Mouse (Mus musculus) hindbrain, embryonic 16.5 days (tissue): Measurements from ENCODE around the gene Cldnd2. TPM values are rescaled to one million over a fixed set of nuclear protein-coding genes. Genes with fewer than 3 reads are reported as not detected.

Source experiments
- ATAC-seq: fragments of 200-750 bp; cut with Nextera tagmentation; 2 replicates; pipeline ENCODE4 v1.8.0; 2017; ENCODE audit warnings: moderate TSS enrichment, moderate library complexity
- H3K27ac ChIP-seq: fragments of 300-500 bp; sonication (generic); 2 replicates; pipeline ENCODE4 v1.5.1; 2014; ENCODE audit warnings: low read depth, mild to moderate bottlenecking, control low read depth, low read length, moderate library complexity
- H3K27me3 ChIP-seq: fragments of 300-500 bp; sonication (generic); replicated peaks from 2 replicates; pipeline ENCODE4 v1.6.1; 2014; ENCODE audit warnings: low read length; ENCODE audit not compliant: control insufficient read depth, insufficient read depth
- H3K36me3 ChIP-seq: fragments of 300-500 bp; sonication (generic); 2 replicates; pipeline ENCODE4 v1.6.1; 2014; ENCODE audit warnings: mild to moderate bottlenecking, low read length, moderate library complexity, mixed read lengths; ENCODE audit not compliant: control insufficient read depth, insufficient read depth
- H3K4me1 ChIP-seq: fragments of 300-500 bp; sonication (generic); 2 replicates; pipeline ENCODE4 v1.6.1; 2014; ENCODE audit warnings: low read depth, low read length; ENCODE audit not compliant: control insufficient read depth, insufficient read depth
- H3K4me2 ChIP-seq: fragments of 300-500 bp; sonication (generic); 2 replicates; pipeline ENCODE4 v1.6.1; 2014; ENCODE audit warnings: mild to moderate bottlenecking, low read length, control low read depth, moderate library complexity
- H3K4me3 ChIP-seq: fragments of 300-500 bp; sonication (generic); 2 replicates; pipeline ENCODE4 v1.5.1; 2014; ENCODE audit warnings: mild to moderate bottlenecking, low read length, control low read depth, moderate library complexity
- H3K9ac ChIP-seq: fragments of 300-500 bp; sonication (generic); 2 replicates; pipeline ENCODE4 v1.6.1; 2014; ENCODE audit warnings: low read depth, mild to moderate bottlenecking, control low read depth, low read length, moderate library complexity
- H3K9me3 ChIP-seq: fragments of 300-500 bp; sonication (generic); 2 replicates; pipeline ENCODE4 v1.6.1; 2014; ENCODE audit warnings: mild to moderate bottlenecking, low read length, moderate library complexity; ENCODE audit not compliant: control insufficient read depth
- WGBS: fragments of 180-500 bp; shearing (Covaris S2); extraction: QIAGEN DNeasy Blood & Tissue Kit; methylation state at CpG from one replicate; pipeline ENCODE4 v1.1.7; 2014; 5-methylcytosine and 5-hydroxymethylcytosine counted together
- polyA plus RNA-seq: library from polyadenylated mRNA; unstranded; fragments of >200 nt; fragmentation: Nextera tagmentation; extraction: Ambion mirVana; gene quantifications from 2 replicates; pipeline ENCODE4 v1.2.1, GENCODE M21; 2015

Cldnd2 gene
- polyA plus RNA-seq, 1 experiment from 2014 or later = not detected

DNA sequence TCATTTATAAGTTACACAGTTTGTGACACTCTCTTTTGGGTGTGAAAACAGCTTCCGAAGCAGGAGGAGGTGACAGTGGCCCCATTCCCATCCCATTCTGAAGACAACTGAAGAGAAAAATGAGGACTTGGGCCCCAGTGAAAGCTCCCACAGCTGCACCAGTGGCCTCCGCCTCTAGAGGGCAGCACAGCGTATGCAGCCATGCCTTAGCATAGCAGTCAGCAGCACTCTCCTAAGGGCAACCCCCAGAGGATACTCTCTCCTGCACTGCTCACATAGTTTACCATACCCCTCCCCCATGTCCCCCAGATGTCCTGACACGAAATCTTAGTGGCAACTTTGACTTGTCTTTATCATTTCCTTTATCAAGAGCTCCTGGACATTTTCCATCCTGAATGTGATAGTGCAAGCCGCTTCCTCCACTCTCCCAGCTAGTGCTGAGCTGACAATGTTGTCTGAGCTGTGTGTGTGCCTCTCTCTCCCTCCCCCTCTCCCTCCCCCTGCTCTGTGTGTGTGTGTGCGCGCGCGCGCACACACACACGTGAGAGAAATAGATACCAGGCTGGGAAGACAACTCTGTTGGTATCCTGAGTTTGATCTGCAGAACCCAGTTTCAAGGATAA is 17.5 kb upstream of the Cldnd2 start:
- 18% methylated on average over 11 of the region's 11 CpGs for WGBS
- peak; percentile 97 for ATAC-seq
- H3K4me3 ChIP-seq = peak overlapping the region; percentile 1; the same call in 1 of the 2 replicates

DNA sequence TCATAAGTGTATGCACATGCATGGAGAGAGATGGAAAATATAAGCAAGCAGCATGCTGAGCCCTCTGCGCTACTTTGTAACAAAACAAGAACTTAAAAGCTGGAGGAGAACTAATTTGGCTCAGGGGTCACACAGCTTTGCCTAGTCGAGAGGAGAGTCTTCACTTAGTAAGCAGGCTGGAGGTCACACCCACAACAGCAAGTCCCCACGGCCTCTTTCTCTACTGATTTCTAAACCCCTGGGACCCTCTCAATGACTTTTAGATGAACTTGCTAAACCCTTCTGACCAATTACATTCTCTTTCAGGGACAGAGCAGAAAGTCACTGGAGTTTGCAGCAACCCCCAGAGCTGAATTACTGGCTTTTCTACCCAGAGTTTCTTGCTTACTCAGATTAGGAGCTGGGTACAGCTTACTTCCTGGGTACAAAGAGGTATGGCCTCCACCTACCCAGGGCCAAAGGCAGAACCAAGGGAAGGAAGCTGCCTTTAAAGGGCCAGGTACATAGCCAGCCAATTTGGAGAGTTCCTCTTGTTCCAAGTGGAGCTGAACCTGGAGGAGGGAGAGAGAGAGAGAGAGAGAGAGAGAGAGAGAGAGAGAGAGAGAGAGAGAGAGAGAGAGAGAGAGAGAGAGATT is 16.5 kb upstream of the Cldnd2 start:
- no peaks in the 10 kb centered on the region for H3K27me3 ChIP-seq
- WGBS = 66% methylated on average over 3 of the region's 3 CpGs
- H3K4me2 ChIP-seq = no peak overlapping the region
- no peak overlapping the region for H3K27ac ChIP-seq
- H3K9me3 ChIP-seq = no peaks in the 10 kb centered on the region
- no peaks in the 10 kb centered on the region for H3K4me1 ChIP-seq
- ATAC-seq = no peak
- no peaks in the 10 kb centered on the region for H3K36me3 ChIP-seq
- no peak overlapping the region for H3K4me3 ChIP-seq
- H3K9ac ChIP-seq = no peak overlapping the region

More for the DNA sequence above, 17.5 kb upstream of the Cldnd2 start:
- H3K27ac ChIP-seq = no peak overlapping the region
- H3K9me3 ChIP-seq = no peaks in the 10 kb centered on the region
- H3K27me3 ChIP-seq = no peaks in the 10 kb centered on the region
- no peaks in the 10 kb centered on the region for H3K36me3 ChIP-seq
- H3K9ac ChIP-seq = no peak overlapping the region
- H3K4me2 ChIP-seq = peak overlapping the region; percentile 33
- no peaks in the 10 kb centered on the region for H3K4me1 ChIP-seq

DNA sequence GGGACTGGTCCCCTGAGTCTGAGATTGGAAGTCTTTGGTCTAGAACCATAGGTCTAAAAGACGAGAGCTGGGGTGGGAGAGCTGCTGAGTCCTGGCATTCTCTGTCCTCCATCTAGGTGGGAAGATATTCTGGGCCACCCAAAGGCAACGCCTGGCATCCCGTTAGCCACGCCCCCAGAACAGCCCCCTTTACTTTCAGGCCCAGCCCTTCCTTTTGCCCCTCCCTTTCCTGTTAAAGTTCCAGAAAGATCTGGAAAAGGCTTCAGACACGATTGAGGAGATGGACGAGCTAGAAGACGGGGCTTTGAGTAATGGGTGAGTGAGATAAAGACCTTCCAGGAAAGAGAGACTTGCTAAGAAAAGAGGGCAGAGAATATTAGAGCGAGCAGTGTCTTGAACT is 13.2 kb upstream of the Cldnd2 start, which contains the start of gene Lim2:
Lim2 (plus strand) TSS at position 265 of the 400 bp plus-strand sequence.
- H3K9ac ChIP-seq = no peak within 1 kb of the TSS
- H3K4me1 ChIP-seq = no peaks in the 10 kb centered on the region
- no peak within 1 kb of the TSS for H3K4me2 ChIP-seq
- no peaks in the 10 kb centered on the region for H3K36me3 ChIP-seq
- 86% methylated on average over 8 of the region's 8 CpGs for WGBS
- no peak within 1 kb of the TSS for H3K4me3 ChIP-seq
- H3K9me3 ChIP-seq = no peaks in the 10 kb centered on the region
- no peak for ATAC-seq
- no peak within 1 kb of the TSS for H3K27ac ChIP-seq
- H3K27me3 ChIP-seq = no peaks in the 10 kb centered on the region

DNA sequence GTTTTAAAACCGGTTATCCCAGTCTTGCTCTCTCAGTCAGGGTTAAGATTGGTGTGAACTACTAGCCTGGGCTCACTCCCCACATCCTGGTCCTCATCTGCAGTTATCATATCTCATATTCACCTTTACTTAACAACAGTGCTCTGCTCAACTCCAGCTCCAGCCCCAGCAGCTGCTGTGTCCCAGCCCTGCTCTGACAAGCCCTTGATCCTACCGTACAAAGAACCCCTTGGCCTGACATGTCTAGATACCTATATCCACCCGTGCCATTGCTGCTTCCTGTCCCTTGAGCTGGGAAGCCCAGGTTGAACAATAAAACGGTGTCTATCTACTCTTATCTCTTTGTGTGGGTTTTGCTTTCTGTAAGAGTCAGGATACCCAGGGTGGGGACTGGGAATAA is 11.1 kb upstream of the Cldnd2 start:
- Histone ChIP-seq H3K9me3 (no peaks in the 10 kb centered on the region), H3K4me1 (no peaks in the 10 kb centered on the region), H3K4me2 (no peak overlapping the region), H3K27ac (no peak overlapping the region), H3K9ac (no peak overlapping the region), H3K4me3 (no peak overlapping the region), H3K36me3 (no peaks in the 10 kb centered on the region), H3K27me3 (no peaks in the 10 kb centered on the region)
- ATAC-seq = no peak
- 63% methylated on average over 4 of the region's 4 CpGs for WGBS

DNA sequence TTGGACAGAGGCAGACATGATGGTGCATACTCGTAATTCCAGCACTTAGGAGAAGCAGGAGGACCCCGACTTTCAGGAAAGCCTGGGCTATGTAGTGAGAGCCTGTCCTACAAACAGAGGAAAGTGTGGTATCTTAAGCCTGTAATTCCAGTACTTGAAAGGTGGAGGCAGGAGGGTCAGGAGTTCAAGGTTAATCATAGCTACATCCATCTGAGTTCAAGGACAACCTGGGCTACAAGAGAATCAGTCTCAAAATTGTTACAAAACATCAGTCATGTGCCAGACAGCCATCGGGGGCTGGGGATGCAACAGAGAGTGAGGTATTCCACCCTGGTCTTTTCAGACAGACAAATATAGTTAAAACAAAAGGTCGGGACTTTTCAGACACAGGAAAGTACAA is 7.7 kb upstream of the Cldnd2 start:
- Histone ChIP-seq H3K4me1 (no peaks in the 10 kb centered on the region), H3K9me3 (no peaks in the 10 kb centered on the region), H3K9ac (no peak overlapping the region), H3K36me3 (no peaks in the 10 kb centered on the region), H3K27ac (no peak overlapping the region), H3K4me3 (no peak overlapping the region), H3K4me2 (no peak overlapping the region), H3K27me3 (no peaks in the 10 kb centered on the region)
- no peak for ATAC-seq
- 77% methylated on average over 4 of the region's 4 CpGs for WGBS

DNA sequence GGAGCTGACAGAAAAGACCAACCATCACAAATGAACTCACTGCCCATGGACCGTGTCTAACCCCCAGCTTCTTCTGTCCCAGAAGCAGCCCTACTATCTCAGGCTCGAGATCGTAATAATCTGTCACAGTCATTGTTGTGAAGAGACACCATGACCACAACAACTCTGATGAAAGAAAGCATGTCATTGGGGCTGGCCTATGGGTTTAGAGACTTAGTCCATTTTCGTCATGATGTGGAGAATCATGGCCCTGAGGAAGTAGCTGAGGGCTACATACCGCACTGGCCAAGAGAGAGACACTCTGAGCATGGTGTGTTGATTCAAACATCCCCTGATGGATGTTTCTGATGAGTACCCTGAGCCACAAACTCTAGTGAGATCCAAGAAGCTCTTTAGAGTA is 5.9 kb upstream of the Cldnd2 start:
- WGBS = 85% methylated on average over 5 of the region's 5 CpGs
- H3K27ac ChIP-seq = no peak overlapping the region
- no peaks in the 10 kb centered on the region for H3K36me3 ChIP-seq
- H3K9ac ChIP-seq = no peak overlapping the region
- no peaks in the 10 kb centered on the region for H3K4me1 ChIP-seq
- no peak for ATAC-seq
- H3K9me3 ChIP-seq = no peaks in the 10 kb centered on the region
- no peaks in the 10 kb centered on the region for H3K27me3 ChIP-seq
- no peak overlapping the region for H3K4me2 ChIP-seq
- no peak overlapping the region for H3K4me3 ChIP-seq

DNA sequence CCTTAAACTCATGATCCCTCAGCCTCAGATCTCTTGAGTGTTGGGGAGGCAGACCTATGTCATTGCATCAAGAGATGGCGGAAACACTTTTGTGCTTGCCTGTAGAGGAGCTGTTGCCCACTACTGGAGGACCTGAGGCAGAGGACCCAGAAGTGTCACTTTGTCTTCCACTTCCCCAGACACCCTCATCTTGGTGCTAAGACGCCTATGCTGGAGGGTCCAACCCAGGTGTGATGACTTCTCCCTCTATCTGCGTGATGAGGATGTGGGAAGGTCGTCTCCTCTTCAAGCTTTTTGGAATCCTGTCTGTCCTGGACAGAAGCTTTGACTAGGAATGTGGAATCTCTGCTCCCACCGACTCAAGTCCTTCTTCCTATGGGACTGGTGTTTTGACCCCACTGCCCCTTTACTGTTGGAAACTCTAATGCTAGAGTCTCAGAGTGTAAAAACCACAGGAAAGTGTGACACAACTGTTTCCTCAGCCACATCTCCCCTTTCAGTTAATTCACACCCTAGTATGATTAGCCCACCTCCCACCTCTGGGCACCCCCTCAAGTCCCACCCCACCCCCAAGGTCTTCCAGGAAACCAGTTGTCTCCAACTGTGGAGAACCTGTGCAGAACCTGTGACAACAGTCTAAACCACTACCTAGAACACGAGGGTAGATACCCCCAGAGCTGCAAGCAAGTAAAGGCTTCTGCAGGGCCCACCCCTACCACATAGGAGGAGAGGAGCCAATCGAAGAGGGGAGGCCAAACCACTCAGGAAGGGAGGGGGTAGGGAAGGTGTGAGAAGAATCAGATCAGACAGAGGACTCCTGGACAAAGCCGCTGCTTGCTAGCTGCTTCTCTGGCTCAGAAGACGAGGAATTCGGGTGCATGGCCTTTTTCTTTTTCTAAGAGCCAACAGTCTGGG is 4.0 kb upstream of the Cldnd2 start, which contains the start of gene Nkg7:
Nkg7 (plus strand) TSS at position 733 of the 915 bp plus-strand sequence.
- H3K27ac ChIP-seq = no peak within 1 kb of the TSS
- H3K4me2 ChIP-seq = no peak within 1 kb of the TSS
- H3K9me3 ChIP-seq = no peaks in the 10 kb centered on the region
- 85% methylated on average over 10 of the region's 10 CpGs for WGBS
- H3K4me1 ChIP-seq = no peaks in the 10 kb centered on the region
- no peaks in the 10 kb centered on the region for H3K27me3 ChIP-seq
- H3K36me3 ChIP-seq = no peaks in the 10 kb centered on the region
- no peak within 1 kb of the TSS for H3K9ac ChIP-seq
- H3K4me3 ChIP-seq = no peak within 1 kb of the TSS
- ATAC-seq = no peak

DNA sequence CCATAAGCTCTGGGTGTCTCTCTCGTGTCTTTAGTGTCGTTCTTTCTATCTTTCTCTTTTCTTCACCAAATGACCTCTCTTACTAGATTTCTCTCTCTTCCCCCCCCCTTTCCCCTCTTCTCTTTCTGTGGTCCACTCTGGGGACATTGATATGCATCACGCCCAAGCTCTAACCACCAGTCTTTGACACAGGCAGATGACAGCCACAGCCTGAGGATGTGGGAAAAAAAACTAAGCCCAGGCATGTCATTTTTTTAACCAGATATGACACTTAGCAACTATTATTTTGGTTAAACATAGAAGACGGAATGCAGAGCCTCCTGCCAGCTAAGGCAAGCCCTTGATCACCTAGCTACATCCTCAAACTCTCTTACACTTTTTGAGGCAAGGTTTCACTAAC is 2.0 kb upstream of the Cldnd2 start:
- H3K36me3 ChIP-seq = no peaks in the 10 kb centered on the region
- H3K4me2 ChIP-seq = no peak overlapping the region
- no peaks in the 10 kb centered on the region for H3K27me3 ChIP-seq
- H3K9me3 ChIP-seq = no peaks in the 10 kb centered on the region
- no peak for ATAC-seq
- no peak overlapping the region for H3K27ac ChIP-seq
- no peak overlapping the region for H3K9ac ChIP-seq
- WGBS = 85% methylated on average over 4 of the region's 4 CpGs
- peaks cover 8% of the 10 kb centered on the region for H3K4me1 ChIP-seq
- H3K4me3 ChIP-seq = no peak overlapping the region

DNA sequence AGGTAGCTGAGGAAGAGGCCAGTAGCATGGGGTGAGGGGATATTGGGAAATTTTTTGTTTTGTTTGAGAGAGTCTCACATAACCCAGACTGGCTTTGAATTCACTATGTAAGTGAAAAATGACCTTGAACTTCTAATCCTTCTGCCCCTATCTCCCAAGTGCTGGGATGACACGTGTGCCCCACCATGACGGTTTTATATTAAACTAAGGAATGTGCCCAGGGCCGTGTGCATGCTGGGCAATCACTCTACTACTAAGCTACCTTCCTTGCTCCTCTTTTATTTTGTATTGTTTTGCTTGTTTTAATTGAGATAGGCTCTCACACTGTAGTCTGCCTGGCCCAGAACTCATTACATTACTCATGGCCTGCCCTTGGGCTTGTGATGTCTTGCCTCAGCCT is 489 bp downstream of the Cldnd2 start:
- Histone ChIP-seq H3K4me1 (peaks cover 18% of the 10 kb centered on the region), H3K4me3 (no peak overlapping the region), H3K27ac (no peak overlapping the region), H3K4me2 (no peak overlapping the region), H3K9ac (no peak overlapping the region), H3K27me3 (no peaks in the 10 kb centered on the region), H3K9me3 (no peaks in the 10 kb centered on the region), H3K36me3 (no peaks in the 10 kb centered on the region)
- WGBS = 76% methylated on average over 3 of the region's 3 CpGs
- ATAC-seq = no peak
